15 mouse cellular contexts compared by ENCODE assay signal in the genomic region with DNA sequence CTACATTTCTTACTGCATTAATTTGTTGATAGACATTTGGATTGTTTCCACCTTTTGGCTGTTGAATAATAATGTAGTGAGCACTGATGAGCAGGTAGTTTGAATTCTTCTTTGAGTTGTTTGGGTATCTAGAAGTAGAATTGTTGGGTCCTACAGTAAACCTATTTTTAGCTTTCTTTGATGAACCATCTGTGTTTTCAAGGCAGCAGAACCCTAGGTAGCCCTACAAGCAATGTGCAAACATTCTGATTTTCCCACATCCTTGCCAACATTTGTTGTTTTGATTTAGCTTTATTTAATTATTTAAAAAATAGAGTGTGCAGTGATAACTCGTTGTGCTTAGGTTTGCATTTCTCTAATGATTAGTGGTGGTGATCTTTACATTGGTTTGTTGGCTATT.
"Had no signal": no experiment of that assay in that cellular context is flagged by ENCODE, and none has a peak within 500 bp of the region (broad histone marks: within the 10 kb centered on the region; RNA-seq: fewer than 3 reads in every experiment).

No protein-coding gene starts in this region.

- H3K4me2 ChIP-seq: neural tube, embryonic 13.5 days; neural tube, embryonic 15.5 days; stomach, embryonic 15.5 days had no signal

- H3K36me3 ChIP-seq: neural tube, embryonic 13.5 days; neural tube, embryonic 15.5 days; stomach, embryonic 15.5 days had no signal

- H3K4me3 ChIP-seq: neural tube, embryonic 13.5 days; neural tube, embryonic 15.5 days; stomach, embryonic 15.5 days had no signal

- DNase-seq: retina, postnatal 1 day; right cerebral cortex, adult 18-20 months; right cerebral cortex, postnatal 14 days; right cerebral cortex, postnatal 25 days; right cerebral cortex, postnatal 4 days; spleen, adult 18-20 months; thymus, adult 18-20 months; thymus, adult 2 months; thymus, postnatal 14 days; thymus, postnatal 25 days; thymus, postnatal 36 days; thymus, postnatal 4 days had no signal

- H3K27me3 ChIP-seq: neural tube, embryonic 13.5 days; neural tube, embryonic 15.5 days; stomach, embryonic 15.5 days had no signal
